Mouse (Mus musculus) brain, embryonic 14.5 days (tissue): ENCODE measurements at regions not wholly inside any gene's neighbourhood (a gene's known extent, or its start where the extent isn't known, plus 50 kb on each side); places are given as distances from the start of the nearest gene placed in this dataset.

Experiments used
- DNase-seq: peaks from one replicate; pipeline ENCODE4 v3.0.0-alpha.2; 2011; ENCODE audit warnings: low read depth
- CTCF ChIP-seq: fragments of 200-500 bp; IDR thresholded peaks from 2 replicates; pipeline ENCODE4 v1.5.1; 2012; ENCODE audit warnings: inconsistent platforms, mild to moderate bottlenecking, moderate library complexity, borderline replicate concordance; ENCODE audit not compliant: insufficient read depth, insufficient read length; ENCODE audit errors: extremely low read depth
- POLR2A ChIP-seq: fragments of 200-500 bp; IDR thresholded peaks from 2 replicates; pipeline ENCODE4 v1.6.1; 2012; ENCODE audit warnings: mild to moderate bottlenecking, inconsistent platforms, borderline replicate concordance; ENCODE audit not compliant: poor library complexity, insufficient read depth, insufficient read length, severe bottlenecking; ENCODE audit errors: extremely low read depth

DNA sequence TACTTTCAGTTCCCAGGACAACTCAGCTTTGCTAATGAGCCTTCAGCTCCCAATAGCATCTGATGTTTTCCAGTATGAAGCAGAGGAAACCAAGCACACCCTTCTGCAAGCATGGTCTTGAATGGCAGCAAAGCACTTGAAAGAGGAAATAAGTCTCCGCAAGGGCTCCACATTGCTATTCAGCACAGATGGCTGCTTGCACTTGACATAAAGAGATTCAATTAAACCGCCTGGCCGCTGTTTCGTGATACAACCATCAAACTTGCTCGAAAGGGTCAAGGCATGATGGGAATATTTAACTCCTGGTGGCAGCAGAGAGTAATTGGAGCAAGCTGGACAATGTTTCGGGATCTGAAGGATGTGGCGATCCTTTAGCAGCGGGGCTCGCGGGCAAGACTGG, 54.3 kb upstream of the Mmp2 start:
- peak; percentile 83 for DNase-seq
- TF ChIP-seq CTCF (no peak), POLR2A (no peak)

DNA sequence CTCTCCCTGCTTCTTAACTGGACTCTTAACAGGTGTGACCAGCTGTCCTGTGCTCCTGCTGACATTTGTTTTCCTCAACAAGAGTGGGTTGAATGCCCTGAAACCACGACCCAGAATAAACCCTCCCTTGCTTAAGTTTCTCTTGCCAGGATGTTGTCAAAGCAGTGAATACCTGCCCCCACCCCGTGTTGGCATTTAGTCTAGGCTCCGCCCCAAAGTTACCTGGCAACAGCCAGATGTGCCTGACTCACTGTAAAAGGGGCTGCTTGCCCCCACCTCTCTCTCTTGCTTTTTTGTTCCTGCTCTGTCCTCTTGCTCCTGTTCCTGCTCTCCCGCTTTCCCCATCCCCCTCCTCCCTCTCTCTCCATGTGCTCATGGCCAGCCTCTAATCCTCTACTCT, 51.9 kb upstream of the Mmp2 start:
- TF ChIP-seq CTCF: no peak
- no peak for TF ChIP-seq POLR2A
- no peak for DNase-seq

DNA sequence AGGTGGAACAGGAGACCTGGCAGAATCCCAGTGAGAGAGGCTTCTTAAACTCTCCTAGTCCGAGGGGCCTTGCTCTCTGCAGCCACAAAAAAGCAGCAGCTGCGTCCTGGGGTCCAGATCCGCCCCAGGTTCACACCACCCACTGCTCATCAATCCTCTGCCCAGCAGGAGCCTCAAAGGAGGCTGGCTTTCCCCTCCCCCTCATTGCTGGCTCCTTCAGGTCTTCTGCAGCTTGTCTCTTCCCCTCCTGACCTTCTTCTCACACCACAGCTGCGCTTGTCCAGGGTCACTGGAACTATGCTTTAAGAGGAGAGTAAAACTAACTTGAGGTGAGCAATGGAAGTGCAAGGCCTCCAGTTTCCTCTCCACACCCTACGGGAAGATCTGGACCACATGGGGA, 50.0 kb upstream of the Mmp2 start:
- TF ChIP-seq POLR2A (no peak), CTCF (no peak)
- no peak for DNase-seq
